Mouse (Mus musculus): ENCODE results near the gene Lhx8. TPM values are rescaled to one million over a fixed set of nuclear protein-coding genes. Genes with fewer than 3 reads are reported as not detected.

Gene Lhx8
- 0.26 and 0.32 TPM in 2 replicates for polyA plus RNA-seq (2015; fragmentation: Nextera tagmentation; extraction: Ambion mirVana)

DNA sequence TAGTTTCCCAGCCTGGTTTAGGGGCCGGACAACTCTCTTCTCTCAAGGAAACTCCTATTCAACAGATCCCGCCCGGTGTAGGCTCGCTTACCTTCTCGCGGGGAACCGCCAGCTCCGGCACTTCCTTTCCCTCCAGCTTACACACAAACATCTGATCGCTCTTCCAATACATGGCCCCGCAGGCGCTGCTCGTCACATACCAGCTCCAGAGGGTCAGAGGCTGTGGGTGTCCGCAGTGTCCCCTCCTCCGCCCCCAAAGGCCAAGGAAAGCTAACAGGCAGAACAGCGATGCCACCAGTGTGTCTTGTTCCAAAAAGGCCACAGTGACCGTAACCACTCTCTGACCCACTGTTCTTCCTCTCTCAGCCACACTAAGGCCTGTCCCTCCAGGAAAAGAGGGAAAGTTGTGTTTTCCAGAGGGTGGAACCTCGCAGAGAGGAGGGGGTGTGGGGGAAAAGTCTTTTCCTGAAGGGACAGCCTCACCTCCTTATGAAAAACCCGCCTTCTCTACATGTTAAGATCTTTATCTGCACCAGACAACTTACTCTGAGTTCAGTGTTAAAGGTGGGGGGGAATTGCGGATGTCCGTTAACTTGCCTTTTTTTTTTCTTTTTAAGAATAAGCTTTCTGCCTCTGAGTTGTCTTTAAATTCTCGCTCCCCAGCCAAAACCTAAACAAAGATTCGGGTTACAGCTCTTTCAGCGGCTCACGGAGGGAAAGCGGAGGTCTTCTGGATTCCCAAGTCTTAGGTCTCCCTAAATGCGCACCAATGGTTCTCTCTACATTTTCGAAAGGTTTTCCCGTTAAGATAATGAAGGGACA lies at the start of gene Lhx8:
Gene Lhx8 (minus strand): TSS at position 479 of the 822 bp plus-strand sequence.
- Histone ChIP-seq H3K4me2 (peak within 1 kb of the TSS; percentile 23), H3K9ac (no peak within 1 kb of the TSS), H3K4me3 (peak within 1 kb of the TSS; percentile 15), H3K27me3 (peaks cover 87% of the 10 kb centered on the region), H3K4me1 (replicated peaks) (peaks cover 24% of the 10 kb centered on the region), H3K9me3 (no peaks in the 10 kb centered on the region), H3K27ac (no peak within 1 kb of the TSS), H3K36me3 (no peaks in the 10 kb centered on the region)
- 1% methylated on average over 28 of the region's 28 CpGs for WGBS
- ATAC-seq (ENCODE audit: low FRiP score), result no peak

DNA sequence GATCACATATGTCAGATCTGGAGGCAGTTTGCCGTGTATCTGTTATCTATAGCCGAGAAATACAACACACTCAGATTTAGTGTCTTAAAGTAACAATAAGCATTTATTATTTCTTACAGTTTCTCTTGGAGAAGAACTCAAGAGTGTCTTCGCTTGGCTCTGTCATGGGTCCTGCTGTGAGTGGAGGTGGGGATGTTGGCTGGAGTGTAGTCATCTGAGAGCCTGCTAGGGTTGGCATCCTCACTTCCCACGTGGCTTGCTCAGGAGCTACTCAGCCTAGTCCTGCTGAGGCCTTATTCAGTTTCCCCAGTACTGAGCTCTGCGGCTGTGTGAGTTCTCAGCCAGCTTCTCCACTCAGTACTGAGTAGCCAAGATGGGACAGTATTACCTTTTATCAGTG lies 43.1 kb upstream of the Lhx8 start:
- Histone ChIP-seq H3K4me1 (replicated peaks) (no peaks in the 10 kb centered on the region), H3K4me2 (no peak overlapping the region), H3K27me3 (0 out of 2 replicates have a peak, but pooled peaks cover 3% of the 10 kb centered on the region), H3K4me3 (no peak overlapping the region), H3K9ac (no peak overlapping the region), H3K27ac (no peak overlapping the region), H3K9me3 (no peaks in the 10 kb centered on the region), H3K36me3 (no peaks in the 10 kb centered on the region)
- 79% methylated on average over 5 of the region's 5 CpGs for WGBS
- ATAC-seq (ENCODE audit: low FRiP score), result no peak

- no peaks in the 10 kb centered on the region for H3K4me1 ChIP-seq (replicated peaks)
- H3K9me3 ChIP-seq, result no peaks in the 10 kb centered on the region
- no peak overlapping the region for H3K9ac ChIP-seq
- 0 out of 2 replicates have a peak, but pooled peaks cover under 1% of the 10 kb centered on the region for H3K27me3 ChIP-seq
- no peak overlapping the region for H3K27ac ChIP-seq
- H3K36me3 ChIP-seq, result no peaks in the 10 kb centered on the region
- no peak for ATAC-seq (ENCODE audit: low FRiP score)
- no peak overlapping the region for H3K4me2 ChIP-seq
- no peak overlapping the region for H3K4me3 ChIP-seq
Observed at GRCm38 (mm10) chr3:154372688-154373087, 42.2 kb upstream of the Lhx8 start.

DNA sequence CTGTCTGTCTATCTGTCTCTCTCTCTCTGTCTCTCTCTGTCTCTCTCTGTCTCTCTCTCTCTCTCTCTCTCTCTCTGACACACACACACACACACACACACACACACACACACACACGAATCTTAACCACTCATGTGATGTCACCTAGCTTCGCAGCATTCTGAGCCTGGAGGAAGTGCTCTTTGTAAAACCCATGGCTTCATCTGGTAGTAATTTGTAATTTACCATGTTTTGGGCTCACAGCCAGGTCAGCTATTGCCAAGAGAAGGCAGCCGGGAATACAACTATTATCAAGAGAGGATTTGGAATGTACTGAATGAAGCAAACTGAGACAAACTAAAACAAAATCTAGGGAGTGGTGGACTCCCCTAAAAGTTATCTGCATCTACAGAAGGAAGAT lies 36.9 kb upstream of the Lhx8 start:
- no peak for ATAC-seq (ENCODE audit: low FRiP score)
- 66% methylated on average over 3 of the region's 3 CpGs for WGBS
- no peak overlapping the region for H3K27ac ChIP-seq
- H3K27me3 ChIP-seq, result no peaks in the 10 kb centered on the region
- no peak overlapping the region for H3K9ac ChIP-seq
- H3K4me1 ChIP-seq (replicated peaks), result no peaks in the 10 kb centered on the region
- H3K36me3 ChIP-seq, result no peaks in the 10 kb centered on the region
- H3K4me3 ChIP-seq, result no peak overlapping the region
- no peaks in the 10 kb centered on the region for H3K9me3 ChIP-seq
- no peak overlapping the region for H3K4me2 ChIP-seq

DNA sequence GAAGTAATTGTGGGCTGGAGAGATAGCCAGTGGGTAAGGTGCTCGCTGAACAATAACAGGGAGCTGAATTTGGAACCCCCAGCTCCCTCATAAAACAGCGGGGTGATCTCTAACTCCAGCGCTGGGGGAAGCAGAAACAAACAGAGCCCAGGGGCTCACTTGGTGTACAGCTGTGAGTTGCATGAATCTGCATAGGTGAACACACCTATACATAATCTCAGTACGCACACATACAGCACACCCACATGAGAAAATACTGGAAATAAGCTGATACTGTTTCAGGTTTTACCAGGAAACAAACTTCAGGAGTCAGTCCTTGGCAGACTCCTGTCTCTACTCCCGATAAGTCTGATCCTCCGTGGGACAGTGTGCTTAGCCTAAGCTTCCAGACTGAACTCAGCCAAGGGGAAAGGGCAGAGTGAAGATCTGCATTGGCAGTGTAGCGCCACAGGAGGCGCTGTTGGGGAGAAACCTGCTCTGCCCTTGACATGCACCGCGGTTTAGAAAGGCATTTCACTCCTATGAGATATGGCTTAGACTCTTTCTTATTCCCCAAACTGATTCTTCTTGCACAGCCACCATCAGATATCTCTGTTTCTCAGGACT lies 34.2 kb upstream of the Lhx8 start:
- Histone ChIP-seq H3K4me2 (no peak overlapping the region), H3K9ac (no peak overlapping the region), H3K4me1 (replicated peaks) (no peaks in the 10 kb centered on the region), H3K9me3 (no peaks in the 10 kb centered on the region), H3K27ac (no peak overlapping the region), H3K36me3 (no peaks in the 10 kb centered on the region), H3K4me3 (no peak overlapping the region), H3K27me3 (no peaks in the 10 kb centered on the region)
- no peak for ATAC-seq (ENCODE audit: low FRiP score)
- WGBS, result 30% methylated on average over 10 of the region's 10 CpGs

DNA sequence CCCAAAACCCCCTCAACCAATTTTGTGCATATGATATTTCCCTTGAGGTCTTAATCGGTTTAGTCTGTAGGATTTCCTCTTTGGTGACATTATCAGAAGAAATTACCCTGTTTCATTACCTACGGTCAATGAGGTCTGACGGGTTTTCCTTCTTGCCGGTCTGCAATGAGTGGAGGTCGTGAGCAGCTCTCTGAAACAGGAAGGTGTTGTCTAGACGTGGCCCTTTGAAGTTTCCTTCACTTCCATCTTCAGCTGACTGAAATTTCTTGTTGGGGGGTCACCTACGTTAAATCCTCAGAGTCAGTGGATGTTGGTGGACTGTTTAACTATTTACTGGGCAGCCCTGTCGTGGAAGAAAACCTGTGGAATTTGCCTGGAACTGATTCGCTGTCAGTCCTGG lies 33.0 kb upstream of the Lhx8 start:
- H3K36me3 ChIP-seq, result no peaks in the 10 kb centered on the region
- no peak for ATAC-seq (ENCODE audit: low FRiP score)
- H3K4me3 ChIP-seq, result no peak overlapping the region
- H3K9me3 ChIP-seq, result no peaks in the 10 kb centered on the region; the same call in 1 of the 2 replicates
- 81% methylated on average over 9 of the region's 9 CpGs for WGBS
- no peaks in the 10 kb centered on the region for H3K4me1 ChIP-seq (replicated peaks)
- no peak overlapping the region for H3K27ac ChIP-seq
- H3K9ac ChIP-seq, result no peak overlapping the region
- H3K4me2 ChIP-seq, result no peak overlapping the region
- H3K27me3 ChIP-seq, result no peaks in the 10 kb centered on the region

- Histone ChIP-seq H3K4me2 (no peak overlapping the region), H3K9me3 (no peaks in the 10 kb centered on the region; the same call in 1 of the 2 replicates), H3K27ac (no peak overlapping the region), H3K27me3 (no peaks in the 10 kb centered on the region), H3K4me1 (replicated peaks) (no peaks in the 10 kb centered on the region), H3K36me3 (no peaks in the 10 kb centered on the region), H3K9ac (no peak overlapping the region), H3K4me3 (no peak overlapping the region)
- WGBS, result 68% methylated on average over 2 of the region's 2 CpGs
- ATAC-seq (ENCODE audit: low FRiP score), result no peak
Observed at GRCm38 (mm10) chr3:154359231-154359630, 28.8 kb upstream of the Lhx8 start.

DNA sequence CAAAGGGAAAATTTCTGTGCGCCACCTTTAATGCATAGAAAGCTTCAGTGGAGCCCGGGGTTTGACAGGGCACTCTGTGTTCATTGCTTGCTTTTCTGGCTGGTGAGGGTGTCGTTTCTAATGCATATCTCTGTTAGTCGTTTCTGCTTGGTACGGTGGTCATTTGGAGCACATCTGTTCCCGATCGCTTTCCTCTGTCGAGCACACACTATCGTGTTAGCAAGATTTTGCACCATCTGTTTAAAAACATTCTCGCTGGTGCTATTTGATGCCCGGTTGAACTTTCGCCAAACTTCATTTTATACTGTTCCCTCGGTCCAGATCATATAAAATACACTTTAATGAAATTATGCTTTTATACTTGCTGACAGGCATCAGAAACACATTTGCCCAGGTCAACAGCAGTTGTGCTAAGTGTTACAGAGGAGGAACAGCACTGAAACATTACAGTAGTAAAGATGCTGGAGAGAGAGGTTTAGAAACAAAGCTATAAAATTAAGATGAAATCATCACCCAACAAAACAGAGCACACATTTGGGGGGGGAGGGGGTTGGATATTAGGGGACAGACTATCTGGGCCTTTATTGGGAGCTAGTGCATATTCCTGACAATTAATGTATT lies 9.9 kb upstream of the Lhx8 start:
- Histone ChIP-seq H3K27me3 (peaks cover 36% of the 10 kb centered on the region), H3K36me3 (no peaks in the 10 kb centered on the region), H3K4me3 (no peak overlapping the region), H3K4me2 (peak overlapping the region; percentile 23), H3K4me1 (replicated peaks) (peaks cover 3% of the 10 kb centered on the region; the same call in 1 of the 2 replicates), H3K9ac (no peak overlapping the region), H3K9me3 (no peaks in the 10 kb centered on the region), H3K27ac (no peak overlapping the region)
- 0 out of 2 replicates have a peak, but pooled peaks have one; percentile 54 for ATAC-seq (ENCODE audit: low FRiP score)
- WGBS, result 52% methylated on average over 13 of the region's 13 CpGs

GRCm38 (mm10) chr3:154339649-154340260 lies 9.3 kb upstream of the Lhx8 start:
- WGBS, result 53% methylated on average over 17 of the region's 17 CpGs
- no peaks in the 10 kb centered on the region for H3K9me3 ChIP-seq
- H3K36me3 ChIP-seq, result no peaks in the 10 kb centered on the region
- H3K4me1 ChIP-seq (replicated peaks), result peaks cover 3% of the 10 kb centered on the region; the same call in 1 of the 2 replicates
- H3K4me3 ChIP-seq, result no peak overlapping the region
- no peak overlapping the region for H3K27ac ChIP-seq
- H3K9ac ChIP-seq, result no peak overlapping the region
- no peak for ATAC-seq (ENCODE audit: low FRiP score)
- peaks cover 42% of the 10 kb centered on the region for H3K27me3 ChIP-seq
- peak overlapping the region; percentile 23 for H3K4me2 ChIP-seq

GRCm38 (mm10) chr3:154334806-154335205 lies 4.3 kb upstream of the Lhx8 start:
- 3% methylated on average over 10 of the region's 10 CpGs for WGBS
- Histone ChIP-seq H3K9ac (no peak overlapping the region), H3K4me1 (replicated peaks) (peaks cover 8% of the 10 kb centered on the region), H3K4me2 (no peak overlapping the region), H3K36me3 (no peaks in the 10 kb centered on the region), H3K9me3 (no peaks in the 10 kb centered on the region), H3K27me3 (peaks cover 85% of the 10 kb centered on the region), H3K4me3 (no peak overlapping the region), H3K27ac (no peak overlapping the region)
- ATAC-seq (ENCODE audit: low FRiP score), result no peak

GRCm38 (mm10) chr3:154333401-154333999 lies 3.0 kb upstream of the Lhx8 start:
- Histone ChIP-seq H3K27ac (no peak overlapping the region), H3K4me1 (replicated peaks) (peaks cover 17% of the 10 kb centered on the region), H3K9ac (no peak overlapping the region), H3K36me3 (no peaks in the 10 kb centered on the region), H3K9me3 (no peaks in the 10 kb centered on the region), H3K4me2 (no peak overlapping the region), H3K4me3 (no peak overlapping the region), H3K27me3 (peaks cover 80% of the 10 kb centered on the region)
- ATAC-seq (ENCODE audit: low FRiP score), result no peak
- WGBS, result under 1% methylated on average over 16 of the region's 16 CpGs

- no peaks in the 10 kb centered on the region for H3K9me3 ChIP-seq
- no peak overlapping the region for H3K9ac ChIP-seq
- WGBS, result under 1% methylated on average over 15 of the region's 15 CpGs
- H3K27me3 ChIP-seq, result peaks cover 86% of the 10 kb centered on the region
- peaks cover 23% of the 10 kb centered on the region for H3K4me1 ChIP-seq (replicated peaks)
- no peak overlapping the region for H3K4me3 ChIP-seq
- H3K36me3 ChIP-seq, result no peaks in the 10 kb centered on the region
- ATAC-seq (ENCODE audit: low FRiP score), result no peak
- no peak overlapping the region for H3K4me2 ChIP-seq
- no peak overlapping the region for H3K27ac ChIP-seq
Observed at GRCm38 (mm10) chr3:154332941-154333340, 2.5 kb upstream of the Lhx8 start.
